Mouse (Mus musculus): ENCODE data around the gene Ormdl3. TPM values are rescaled to one million over a fixed set of nuclear protein-coding genes. Genes with fewer than 3 reads are reported as not detected.
"Not testable (repeated sequence)": the region's sequence is repeated elsewhere in the genome, so short reads cannot be mapped to it uniquely, and the experiment has no call there.

Ormdl3 gene
- 10 to 100 TPM; 46.0 to 49.4 TPM for total RNA-seq (2021)
- long read RNA-seq, experiment 1, transcript Ormdl3-201 (4 exons, 2,184 nt): major isoform, 37 of 48 reads
- long read RNA-seq, experiment 1, partial matches to known transcripts: 1 of 48 reads
- long read RNA-seq, experiment 1, other reads (novel, unspliced or antisense): 10 of 48 reads
- long read RNA-seq, experiment 2, transcript Ormdl3-201 (4 exons, 2,184 nt): major isoform, 22 of 22 reads
- long read RNA-seq, experiment 2, partial matches to known transcripts: 0 of 22 reads
- long read RNA-seq, experiment 2, other reads (novel, unspliced or antisense): 0 of 22 reads

DNA sequence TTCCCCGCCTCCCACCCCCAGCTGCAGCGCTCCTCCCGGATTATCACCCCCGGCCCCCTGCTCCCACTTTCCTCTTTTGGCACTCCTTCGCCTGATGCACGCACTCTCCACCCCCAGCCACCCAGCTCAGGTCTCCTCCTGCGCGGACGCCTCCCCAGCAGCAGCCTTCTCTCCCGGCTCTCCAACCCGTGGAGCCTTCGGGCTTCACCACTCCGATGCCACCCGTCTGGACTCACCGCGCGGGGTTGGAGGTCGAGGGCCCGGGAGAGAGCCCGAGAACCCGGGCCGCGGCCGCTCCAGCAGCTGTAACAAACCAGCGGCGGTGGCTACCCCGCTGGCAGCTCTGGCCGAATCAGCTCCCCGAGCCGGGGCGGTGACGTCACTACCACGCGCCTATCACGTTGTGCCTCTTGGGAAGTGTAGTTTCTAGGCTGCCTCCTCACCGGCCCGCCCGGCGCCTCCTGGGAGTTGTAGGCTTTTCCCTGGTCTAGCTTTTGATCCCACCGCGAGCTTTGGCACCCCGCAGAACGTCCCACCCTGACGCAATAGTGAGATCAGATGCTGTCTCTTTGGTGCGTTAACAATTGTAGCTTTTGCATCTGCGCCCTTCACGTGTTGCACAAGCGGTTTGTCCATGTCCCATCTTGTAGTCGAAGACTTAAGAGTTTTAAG lies at the start of gene Ormdl3:
Ormdl3 (minus strand) TSS at position 477 of the 672 bp plus-strand sequence.
- DNase-seq (ENCODE audit: low spot score in 2 of 2): peak; percentile 99

DNA sequence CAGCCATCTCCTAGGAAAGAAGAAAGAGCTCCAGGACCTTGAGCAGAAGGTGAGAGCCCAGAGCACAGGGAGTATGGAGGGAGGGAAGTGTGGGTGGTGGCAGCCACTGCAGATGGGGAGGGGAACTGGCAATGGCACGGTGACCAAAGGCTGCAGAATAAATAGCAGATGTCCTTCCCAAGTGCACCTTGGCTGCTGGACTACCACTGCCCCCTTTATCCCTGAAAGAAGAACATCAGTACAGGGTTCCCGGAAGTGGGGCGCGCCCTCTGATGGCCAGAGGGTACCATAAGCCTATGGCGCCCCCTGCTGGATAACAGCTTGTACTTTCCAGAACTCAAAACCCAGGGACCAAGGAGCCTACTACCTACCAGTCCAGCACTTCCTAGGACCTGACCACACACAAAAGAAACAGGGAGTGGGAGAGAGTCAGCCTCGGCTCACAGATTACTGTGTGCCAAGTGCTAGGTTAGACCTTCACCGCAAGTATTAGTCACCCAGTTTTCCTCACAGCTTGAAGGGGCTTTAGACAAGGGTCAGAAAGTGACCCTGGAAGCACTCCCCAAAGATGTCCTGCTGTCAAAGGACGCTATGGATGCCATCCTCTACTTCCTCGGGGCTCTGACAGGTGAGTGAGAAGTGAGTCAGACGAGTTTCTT lies 48.3 kb upstream of the Ormdl3 start:
- not testable (repeated sequence) for DNase-seq (ENCODE audit: low spot score in 2 of 2)

- DNase-seq (ENCODE audit: low spot score in 2 of 2): no peak
These were observed 43.5 kb upstream of the Ormdl3 start for GRCm38 (mm10) chr11:98630646-98631045.

DNA sequence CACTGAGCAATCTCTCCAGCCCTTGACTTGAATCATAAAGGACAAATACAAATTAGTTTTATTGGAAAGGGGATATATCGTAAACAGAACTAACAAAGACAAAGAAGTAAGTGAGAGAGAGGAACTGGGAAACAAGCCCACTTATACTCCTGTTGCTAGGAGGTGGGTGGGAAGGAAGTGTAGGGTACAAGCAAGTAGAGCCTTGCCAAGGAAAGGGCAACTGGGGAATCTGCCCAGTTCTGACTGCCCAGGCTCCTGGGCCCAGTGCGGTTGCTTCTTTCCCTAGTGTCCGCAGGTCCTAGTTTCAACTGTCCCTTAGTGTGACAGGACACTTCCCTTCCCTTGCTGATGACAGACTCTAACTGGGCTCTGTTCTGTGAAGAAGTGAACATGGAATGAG lies 41.5 kb upstream of the Ormdl3 start:
- no peak for DNase-seq (ENCODE audit: low spot score in 2 of 2)

DNA sequence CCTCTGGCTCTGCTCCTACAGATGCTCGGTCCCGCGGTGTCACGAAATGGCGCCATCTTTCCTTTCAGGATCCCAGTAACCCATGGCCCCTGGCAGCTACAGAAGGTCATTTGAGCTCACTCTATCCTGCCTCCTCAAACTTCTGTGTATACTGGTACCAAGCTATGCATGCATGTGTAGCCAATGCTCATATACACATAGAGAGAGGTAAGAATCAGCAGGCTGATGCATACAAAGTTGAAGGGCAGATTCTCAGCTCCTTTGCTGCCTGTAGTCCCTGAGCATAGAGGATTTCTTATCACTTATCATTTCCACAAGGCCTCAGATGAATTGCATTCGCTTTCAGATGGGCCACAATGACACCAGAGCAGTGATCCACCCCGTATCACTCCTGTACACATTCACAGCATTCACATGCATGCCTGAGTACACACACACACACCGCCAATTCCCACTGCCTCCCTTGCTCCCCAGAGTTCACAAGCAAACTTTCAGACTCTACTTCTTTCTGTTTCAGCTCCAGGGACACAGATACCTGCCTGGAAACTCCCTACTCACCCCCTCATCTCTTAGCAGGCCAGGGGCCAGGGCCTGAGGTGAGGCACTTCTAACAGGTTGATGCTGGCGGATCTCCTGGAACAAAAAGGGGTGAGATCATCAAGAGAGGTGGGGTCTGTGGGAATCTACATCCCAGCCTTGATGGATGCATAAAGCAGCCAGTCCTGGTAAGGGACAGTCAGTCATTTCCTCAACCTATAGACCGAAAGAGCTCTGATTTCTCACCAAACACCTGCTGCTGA lies 38.6 kb upstream of the Ormdl3 start, which contains the start of the genes Gm12355 and Gsdma3:
Gm12355 (minus strand) TSS at position 51 of the 800 bp plus-strand sequence.
Gsdma3 (plus strand) TSS at position 750 of the 800 bp plus-strand sequence.
- no peak for DNase-seq (ENCODE audit: low spot score in 2 of 2)

DNA sequence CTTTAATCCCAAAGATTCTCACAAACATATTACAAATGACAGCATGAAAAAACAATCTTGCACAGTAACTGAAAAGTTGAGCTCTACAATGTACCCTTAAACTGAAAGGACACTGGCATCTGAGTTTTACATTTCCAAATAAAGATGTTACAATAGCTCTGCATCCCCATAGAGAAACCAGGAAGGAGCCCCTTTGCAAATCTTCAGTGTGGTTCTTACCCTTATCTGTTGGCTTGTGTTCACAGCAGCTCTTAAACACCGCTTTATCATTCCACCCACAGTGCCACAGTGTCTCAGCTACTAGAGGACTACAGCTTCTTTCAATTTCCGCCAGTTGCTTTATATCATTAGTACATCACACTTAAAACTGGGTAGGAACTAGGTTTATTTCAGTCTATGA lies 37.2 kb upstream of the Ormdl3 start:
- not testable (repeated sequence) for DNase-seq (ENCODE audit: low spot score in 2 of 2)

DNA sequence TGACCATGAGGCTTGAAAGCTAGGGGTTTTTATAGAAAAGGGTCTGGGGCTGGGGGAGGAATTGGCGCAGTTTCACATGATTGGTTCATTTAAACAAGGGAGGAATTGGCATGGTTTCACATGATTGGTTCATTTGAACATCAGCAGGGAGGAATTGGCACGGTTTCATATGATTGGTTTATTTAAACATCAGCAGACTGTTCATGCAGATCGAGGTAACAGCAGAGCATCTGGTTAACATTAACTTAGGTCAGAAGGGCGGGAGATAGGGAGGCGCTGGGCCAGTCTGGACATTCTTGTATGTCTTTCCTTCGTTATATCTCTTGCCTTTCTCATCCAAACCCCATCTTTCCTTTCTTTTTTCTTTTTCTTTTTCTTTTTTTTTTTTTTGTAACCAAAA lies 36.8 kb upstream of the Ormdl3 start:
- DNase-seq (ENCODE audit: low spot score in 2 of 2): not testable (repeated sequence)

GRCm38 (mm10) chr11:98620791-98621190 lies 33.6 kb upstream of the Ormdl3 start:
- no peak for DNase-seq (ENCODE audit: low spot score in 2 of 2)

- peak; percentile 23 to 33 for DNase-seq (ENCODE audit: low spot score in 2 of 2)
These were observed 19.6 kb upstream of the Ormdl3 start for GRCm38 (mm10) chr11:98606763-98607162.

- DNase-seq (ENCODE audit: low spot score in 2 of 2): not testable (repeated sequence)
These were observed 17.7 kb upstream of the Ormdl3 start for GRCm38 (mm10) chr11:98604911-98605310.

DNA sequence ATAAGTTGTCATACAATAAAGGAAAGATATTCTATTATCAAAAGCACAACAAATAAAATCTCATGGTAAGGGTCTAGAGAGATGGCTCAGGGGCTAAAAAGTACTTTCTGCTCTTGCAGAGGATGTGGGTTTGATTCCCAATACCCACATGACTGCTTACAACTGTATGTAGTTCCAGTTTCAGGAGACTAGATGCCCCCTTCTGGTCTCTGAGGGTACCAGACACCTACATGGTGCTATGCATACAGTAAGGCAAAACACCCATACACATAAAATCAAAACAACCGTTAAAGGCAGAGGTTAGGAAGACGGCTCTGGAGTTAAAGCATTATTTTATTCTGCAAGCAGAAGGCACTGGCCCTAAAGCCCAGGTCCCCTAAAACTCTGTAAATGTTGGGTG lies 16.8 kb upstream of the Ormdl3 start:
- no peak for DNase-seq (ENCODE audit: low spot score in 2 of 2)

GRCm38 (mm10) chr11:98602090-98602690 lies 15.0 kb upstream of the Ormdl3 start:
- no peak for DNase-seq (ENCODE audit: low spot score in 2 of 2)

DNA sequence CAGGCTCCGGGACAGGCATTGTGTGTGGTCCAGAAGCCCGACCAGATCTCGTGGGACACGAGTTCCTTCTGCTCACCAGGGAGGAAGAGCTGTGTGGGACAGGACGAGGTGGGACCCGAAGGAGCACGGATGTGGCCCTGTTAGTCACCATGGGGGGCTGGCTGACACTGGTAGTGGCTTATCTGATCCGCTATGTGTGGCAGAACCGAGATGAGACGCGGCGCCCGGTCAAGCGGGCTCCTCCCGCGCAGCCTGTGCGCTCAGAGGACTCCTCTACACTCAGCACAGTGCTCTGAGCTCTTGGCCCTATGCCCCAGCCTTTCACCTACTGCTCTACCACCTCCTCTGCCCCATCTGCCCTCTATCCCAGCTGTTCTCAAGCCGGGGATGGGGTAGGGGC lies 12.1 kb upstream of the Ormdl3 start:
- no peak for DNase-seq (ENCODE audit: low spot score in 2 of 2)

- DNase-seq (ENCODE audit: low spot score in 2 of 2): no peak
These were observed 11.7 kb upstream of the Ormdl3 start for GRCm38 (mm10) chr11:98598851-98599290.

- no peak for DNase-seq (ENCODE audit: low spot score in 2 of 2)
These were observed 10.8 kb upstream of the Ormdl3 start, which contains the start of gene Lrrc3c for GRCm38 (mm10) chr11:98597991-98598390. Gene Lrrc3c (plus strand): TSS chr11:98598291.

- no peak for DNase-seq (ENCODE audit: low spot score in 2 of 2)
These were observed 10.2 kb upstream of the Ormdl3 start for GRCm38 (mm10) chr11:98597363-98597762.

- DNase-seq (ENCODE audit: low spot score in 2 of 2): no peak
These were observed 8.8 kb upstream of the Ormdl3 start for GRCm38 (mm10) chr11:98595955-98596354.

DNA sequence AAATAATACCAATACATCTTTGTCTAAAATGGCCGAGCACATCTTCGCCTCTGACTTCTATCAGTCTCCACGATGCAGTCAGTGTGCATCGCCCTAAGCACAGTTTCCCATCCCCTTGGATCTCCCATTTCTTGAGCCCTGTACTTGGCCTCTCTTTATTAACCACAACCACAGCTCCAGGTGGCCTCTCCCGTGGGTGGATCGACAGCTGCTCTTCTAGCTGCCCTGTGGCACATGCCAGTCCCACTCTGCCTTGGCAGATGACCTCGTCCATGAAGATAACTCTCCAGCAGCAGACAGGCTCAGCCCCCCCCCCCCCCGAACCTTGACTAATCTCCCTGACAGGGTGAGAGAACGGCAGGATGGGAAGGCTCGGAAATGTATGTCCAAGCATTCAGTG lies 8.3 kb upstream of the Ormdl3 start:
- DNase-seq (ENCODE audit: low spot score in 2 of 2): no peak

- DNase-seq (ENCODE audit: low spot score in 2 of 2): no peak
These were observed 7.9 kb upstream of the Ormdl3 start for GRCm38 (mm10) chr11:98595021-98595420.
